In the genomic region with DNA sequence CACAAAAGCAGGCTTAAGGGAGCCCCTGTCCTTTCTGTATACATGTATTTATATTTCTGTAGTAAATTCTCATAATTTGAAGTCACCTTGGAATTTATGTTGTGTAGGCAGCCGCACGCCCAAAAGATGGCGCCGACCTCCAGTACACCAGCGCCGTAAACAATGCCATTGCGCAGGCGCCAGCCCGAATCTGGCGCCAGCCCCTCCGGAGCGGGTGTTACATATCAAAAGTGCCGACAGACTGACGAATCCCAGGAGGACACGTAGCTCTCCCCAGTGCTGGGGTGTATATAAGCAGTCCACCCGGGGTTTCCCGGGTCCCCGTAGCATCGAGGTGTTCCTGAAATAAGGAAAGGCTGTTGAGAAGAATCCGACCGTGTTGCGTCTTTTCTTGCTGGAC, we compare ENCODE assay signal across 33 mouse cellular contexts.
DNase-seq lines count a peak whose midpoint lies in the region; ATAC-seq lines count a peak whose summit lies in the region.
"Had no signal": no experiment of that assay in that cellular context is flagged by ENCODE, and none has a peak within 500 bp of the region (broad histone marks: within the 10 kb centered on the region; RNA-seq: fewer than 3 reads in every experiment).

No protein-coding gene starts in this region.

- 65% methylated on average over 22 of the region's 22 CpGs for WGBS in heart, embryonic 10.5 days
- WGBS in heart, embryonic 15.5 days = 50% methylated on average over 22 of the region's 22 CpGs

- DNase-seq in heart, adult 18-20 months = peak; percentile 46 to 58
- no peak for DNase-seq in heart, embryonic 10.5 days (ENCODE audit: low spot score)
- peak; percentile 12 for DNase-seq in ZHBTc4 (ENCODE audit: low read depth, low spot score)
- peak; percentile 47 for DNase-seq in heart, postnatal 4 days
- DNase-seq in adrenal gland, adult 8-10 months = no peak
- no peak for DNase-seq in spleen, postnatal 14 days (ENCODE audit: low spot score in 2 of 2)
- DNase-seq in left cerebral cortex, adult 8-10 months (ENCODE audit: low spot score in 2 of 2) = no peak
- DNase-seq: adrenal gland, postnatal 10 days; cerebellum, adult 2 months; cerebellum, postnatal 36 days; embryo, embryonic 11 days; gastrocnemius, adult 2 months; kidney, adult 11 months; layer of hippocampus, adult 9-11 months; left cerebral cortex, postnatal 4 days; liver; lung, adult 18-20 months; lung, postnatal 10 days; retina, postnatal 1 day; right cerebral cortex, postnatal 25 days had no signal

- H3K9me3 ChIP-seq in heart, embryonic 10.5 days = no peaks in the 10 kb centered on the region
- no peaks in the 10 kb centered on the region for H3K9me3 ChIP-seq in heart, embryonic 15.5 days (replicated peaks)
- H3K9me3 ChIP-seq: embryonic facial prominence, embryonic 13.5 days; forebrain, embryonic 12.5 days; hindbrain, embryonic 13.5 days; midbrain, embryonic 10.5 days; neural tube, embryonic 13.5 days; stomach, embryonic 15.5 days had no signal

- H3K4me1 ChIP-seq in heart, embryonic 10.5 days = no peaks in the 10 kb centered on the region
- no peaks in the 10 kb centered on the region for H3K4me1 ChIP-seq in heart, embryonic 15.5 days (replicated peaks)
- H3K4me1 ChIP-seq: forebrain, embryonic 12.5 days; hindbrain, embryonic 13.5 days; neural tube, embryonic 13.5 days; stomach, embryonic 15.5 days had no signal

- H3K27ac ChIP-seq in heart, embryonic 10.5 days = no peak overlapping the region
- H3K27ac ChIP-seq in heart, embryonic 15.5 days = no peak overlapping the region
- H3K27ac ChIP-seq: embryonic facial prominence, embryonic 13.5 days; forebrain, embryonic 12.5 days; gastrocnemius, adult 2 months; hindbrain, embryonic 13.5 days; kidney, postnatal 0 days; left cerebral cortex, adult 2 months; midbrain, embryonic 10.5 days; neural tube, embryonic 13.5 days; stomach, embryonic 15.5 days had no signal

- H3K4me2 ChIP-seq in heart, embryonic 15.5 days = peak overlapping the region; percentile 34; the same call in 1 of the 2 replicates
- H3K4me2 ChIP-seq: embryonic facial prominence, embryonic 13.5 days; forebrain, embryonic 12.5 days; hindbrain, embryonic 13.5 days; neural tube, embryonic 13.5 days; stomach, embryonic 15.5 days had no signal

- no peak for ATAC-seq in heart, embryonic 15.5 days (replicated peaks; ENCODE audit: insufficient number of reproducible peaks, insufficient read depth, low FRiP score, low read depth)
- ATAC-seq: activated CD4-positive, CD25-positive, alpha-beta regulatory T cell, adult 4 months; midbrain, embryonic 16.5 days had no signal

- H3K36me3 ChIP-seq in heart, embryonic 10.5 days = no peaks in the 10 kb centered on the region
- no peaks in the 10 kb centered on the region for H3K36me3 ChIP-seq in heart, embryonic 15.5 days
- H3K36me3 ChIP-seq: embryonic facial prominence, embryonic 13.5 days; forebrain, embryonic 12.5 days; hindbrain, embryonic 13.5 days; midbrain, embryonic 10.5 days; neural tube, embryonic 13.5 days; stomach, embryonic 15.5 days had no signal

- H3K9ac ChIP-seq in heart, embryonic 15.5 days = no peak overlapping the region
- H3K9ac ChIP-seq: embryonic facial prominence, embryonic 13.5 days; forebrain, embryonic 12.5 days; hindbrain, embryonic 13.5 days; neural tube, embryonic 13.5 days; stomach, embryonic 15.5 days had no signal

- no peaks in the 10 kb centered on the region for H3K27me3 ChIP-seq in heart, embryonic 10.5 days (ENCODE audit: insufficient read depth, poor library complexity, severe bottlenecking)
- H3K27me3 ChIP-seq in heart, embryonic 15.5 days = no peaks in the 10 kb centered on the region
- H3K27me3 ChIP-seq: embryonic facial prominence, embryonic 13.5 days; forebrain, embryonic 12.5 days; hindbrain, embryonic 13.5 days; neural tube, embryonic 13.5 days; stomach, embryonic 15.5 days had no signal

- no peak overlapping the region for H3K4me3 ChIP-seq in heart, embryonic 10.5 days
- peak overlapping the region; percentile 21; the same call in 1 of the 2 replicates for H3K4me3 ChIP-seq in heart, embryonic 15.5 days
- H3K4me3 ChIP-seq: embryonic facial prominence, embryonic 13.5 days; erythroblast, embryonic 14.5 days; forebrain, embryonic 12.5 days; gastrocnemius, adult 2 months; hindbrain, embryonic 13.5 days; left cerebral cortex, adult 2 months; midbrain, embryonic 10.5 days; myocyte; neural tube, embryonic 13.5 days; stomach, embryonic 15.5 days had no signal

Comparison
In these comparisons a context has a peak if more than half of its experiments do, and no peak if none do; other contexts are left out.
1. DNase-seq: peak in heart, adult 18-20 months (2 of 2), ZHBTc4 (single experiment) and heart, postnatal 4 days (single experiment); none in heart, embryonic 10.5 days (single experiment), adrenal gland, adult 8-10 months (single experiment), spleen, postnatal 14 days (0 of 2) and left cerebral cortex, adult 8-10 months (0 of 2).